Mouse (Mus musculus) brain, embryonic 14.5 days (tissue): ENCODE data around the gene Nkapd1. TPM values are rescaled to one million over a fixed set of nuclear protein-coding genes. Genes with fewer than 3 reads are reported as not detected.

Experiments
- DNase-seq: peaks from one replicate; pipeline ENCODE4 v3.0.0-alpha.2; 2011; ENCODE audit warnings: low read depth
- CTCF ChIP-seq: fragments of 200-500 bp; IDR thresholded peaks from 2 replicates; pipeline ENCODE4 v1.5.1; 2012; ENCODE audit warnings: inconsistent platforms, mild to moderate bottlenecking, moderate library complexity, borderline replicate concordance; ENCODE audit not compliant: insufficient read depth, insufficient read length; ENCODE audit errors: extremely low read depth
- POLR2A ChIP-seq: fragments of 200-500 bp; IDR thresholded peaks from 2 replicates; pipeline ENCODE4 v1.6.1; 2012; ENCODE audit warnings: mild to moderate bottlenecking, inconsistent platforms, borderline replicate concordance; ENCODE audit not compliant: poor library complexity, insufficient read depth, insufficient read length, severe bottlenecking; ENCODE audit errors: extremely low read depth
- polyA plus RNA-seq: library from polyadenylated mRNA; depleted of rRNA; stranded (reverse); fragments of >200 nt; gene quantifications from 2 replicates; pipeline ENCODE4 v1.2.3, GENCODE M21; 2012; rRNA removed

The Nkapd1 gene
- polyA plus RNA-seq, 1 experiment, result 21.5 TPM

DNA sequence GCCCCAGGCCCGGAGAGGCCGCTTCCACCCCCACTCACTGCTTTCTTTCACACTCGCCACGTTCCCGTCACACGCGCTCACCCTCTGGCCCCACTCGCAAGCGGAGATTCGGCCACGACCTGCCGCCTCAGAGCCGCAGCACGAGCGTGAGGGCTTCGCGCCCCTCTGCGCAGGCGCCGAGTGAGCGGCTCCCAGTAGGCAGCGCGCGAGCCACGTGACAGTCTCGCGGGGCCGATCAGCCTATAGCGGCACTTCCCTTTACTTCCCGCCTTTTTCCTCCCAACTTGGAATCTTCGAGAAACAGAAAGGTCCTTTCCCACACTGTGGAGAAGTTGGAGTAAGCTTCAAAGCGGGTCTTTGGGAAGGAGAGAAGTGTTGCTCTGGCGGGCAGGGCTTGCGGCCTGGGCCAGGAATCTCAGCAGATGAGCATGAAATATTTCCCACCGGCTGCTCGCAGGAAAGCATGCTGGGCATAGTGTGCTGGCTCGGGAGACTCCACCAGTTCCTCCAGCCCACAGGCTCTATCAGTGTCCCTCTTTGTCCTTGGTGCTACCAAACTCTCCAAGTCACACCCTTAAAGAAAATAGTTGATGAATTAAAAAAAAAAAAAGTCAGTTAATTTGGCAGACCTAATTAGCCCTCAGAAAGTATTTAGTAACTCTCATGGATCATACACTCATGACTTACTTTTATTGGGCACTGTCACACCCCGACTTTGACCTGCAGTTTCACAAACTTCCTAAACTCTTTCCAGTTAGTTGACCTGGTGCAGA lies 55.9 kb downstream of the Nkapd1 start, which contains the start of gene Tex12:
Gene Tex12 (minus strand): TSS at position 181 of the 773 bp plus-strand sequence.
- TF ChIP-seq POLR2A (no peak), CTCF (no peak)
- no peak for DNase-seq

Other genes with a start within 250 kb of the Nkapd1 start
- 0.38 and 0.51 TPM in 2 replicates for gene Plet1, start 122.9 kb downstream of the Nkapd1 start, polyA plus RNA-seq
- gene Pts, start 88.7 kb downstream of the Nkapd1 start, polyA plus RNA-seq, result 73.9 and 77.3 TPM in 2 replicates
- gene Il18, start 62.6 kb downstream of the Nkapd1 start, polyA plus RNA-seq, result 13.0 and 13.2 TPM in 2 replicates
- 0.26 and 0.37 TPM in 2 replicates for gene Bco2, start 62.3 kb downstream of the Nkapd1 start, polyA plus RNA-seq
- gene Tex12, start 56.1 kb downstream of the Nkapd1 start, polyA plus RNA-seq, result not detected in 2 replicates
- 141 and 178 TPM in 2 replicates for gene Sdhd, start 13.7 kb downstream of the Nkapd1 start, polyA plus RNA-seq
- 302 and 372 TPM in 2 replicates for gene Timm8b, start 13.6 kb downstream of the Nkapd1 start, polyA plus RNA-seq
- gene Pih1d2, start 143 bp downstream of the Nkapd1 start, polyA plus RNA-seq, result 4.6 and 5.1 TPM in 2 replicates
- 25.4 and 32.9 TPM in 2 replicates for gene Dlat, start 42.3 kb upstream of the Nkapd1 start, polyA plus RNA-seq
- 29.9 and 40.6 TPM in 2 replicates for gene Dixdc1, start 122.1 kb upstream of the Nkapd1 start, polyA plus RNA-seq
- gene 2310030G06Rik, start 129.1 kb upstream of the Nkapd1 start, polyA plus RNA-seq, result 1.2 and 1.7 TPM in 2 replicates
- gene Cryab, start 133.9 kb upstream of the Nkapd1 start, polyA plus RNA-seq, result 5.7 and 6.1 TPM in 2 replicates
- gene Hspb2, start 134.9 kb upstream of the Nkapd1 start, polyA plus RNA-seq, result 1.3 and 1.8 TPM in 2 replicates
- gene Fdxacb1, start 150.8 kb upstream of the Nkapd1 start, polyA plus RNA-seq, result 8.0 and 8.3 TPM in 2 replicates
- gene Alg9, start 157.6 kb upstream of the Nkapd1 start, polyA plus RNA-seq, result 52.4 and 53.9 TPM in 2 replicates
- 46.5 and 50.1 TPM in 2 replicates for gene 1110032A03Rik, start 158.1 kb upstream of the Nkapd1 start, polyA plus RNA-seq
- gene Ppp2r1b, start 227.8 kb upstream of the Nkapd1 start, polyA plus RNA-seq, result 32.2 and 38.5 TPM in 2 replicates